Mouse (Mus musculus) liver, adult 2 months (tissue): Measurements from ENCODE around the gene Cdkn2c. TPM values are rescaled to one million over a fixed set of nuclear protein-coding genes. Genes with fewer than 3 reads are reported as not detected.
"Not testable (repeated sequence)": the region's sequence is repeated elsewhere in the genome, so short reads cannot be mapped to it uniquely, and the experiment has no call there.

Experiments used
- DNase-seq: peaks from one replicate; pipeline ENCODE4 v3.0.0-alpha.2; 2011; ENCODE audit warnings: low read depth, low spot score; ENCODE audit errors: extremely low read depth
- H3K27ac ChIP-seq: fragments of 200-500 bp; replicated peaks from 2 replicates; pipeline ENCODE4 v1.5.1; 2012; ENCODE audit warnings: low read depth, mild to moderate bottlenecking, control low read depth, inconsistent platforms, low read length; ENCODE audit not compliant: insufficient read depth
- H3K27me3 ChIP-seq: fragments of 200-500 bp; 2 replicates; pipeline ENCODE4 v1.6.1; 2012; ENCODE audit warnings: mild to moderate bottlenecking, moderate library complexity, low read length, inconsistent platforms; ENCODE audit not compliant: control insufficient read depth, insufficient read depth
- H3K36me3 ChIP-seq: fragments of 200-500 bp; 2 replicates; pipeline ENCODE4 v1.6.1; 2012; ENCODE audit warnings: low read length, inconsistent platforms; ENCODE audit not compliant: control insufficient read depth, insufficient read depth
- H3K4me1 ChIP-seq: fragments of 200-500 bp; 2 replicates; pipeline ENCODE4 v1.6.1; 2011; ENCODE audit warnings: low read length; ENCODE audit not compliant: control insufficient read depth, insufficient read depth
- H3K4me3 ChIP-seq: fragments of 200-500 bp; 2 replicates; pipeline ENCODE4 v1.5.1; 2011; ENCODE audit warnings: low read depth, mild to moderate bottlenecking, control low read depth, low read length, moderate library complexity; ENCODE audit not compliant: insufficient read depth
- H3K79me2 ChIP-seq: fragments of 200-500 bp; 2 replicates; pipeline ENCODE4 v1.6.1; 2012; ENCODE audit warnings: inconsistent platforms, mild to moderate bottlenecking, low read length, moderate library complexity; ENCODE audit not compliant: control insufficient read depth, insufficient read depth
- H3K9ac ChIP-seq: fragments of 200-500 bp; 2 replicates; pipeline ENCODE4 v1.6.1; 2012; ENCODE audit warnings: low read depth, mild to moderate bottlenecking, control low read depth, inconsistent platforms, low read length
- CTCF ChIP-seq: fragments of 200-500 bp; IDR thresholded peaks from 2 replicates; pipeline ENCODE4 v1.5.1; 2011; ENCODE audit warnings: low read depth, low read length, control low read depth
- POLR2A ChIP-seq: fragments of 200-500 bp; IDR thresholded peaks from 2 replicates; pipeline ENCODE4 v1.6.1; 2011; ENCODE audit warnings: low read length, control low read depth; ENCODE audit not compliant: insufficient read depth; ENCODE audit errors: extremely low read depth
- WGBS: fragments of 180-500 bp; shearing (Covaris S2); methylation state at CpG from one replicate; pipeline ENCODE4 v1.1.7; 2018; 5-methylcytosine and 5-hydroxymethylcytosine counted together
- polyA plus RNA-seq: library from polyadenylated mRNA; depleted of rRNA; stranded (reverse); fragments of >200 nt; gene quantifications from 2 replicates; pipeline ENCODE4 v1.2.3, GENCODE M21; 2012; rRNA removed
- total RNA-seq: library from RNA; depleted of rRNA; stranded (reverse); fragments of >200 nt; gene quantifications from 2 replicates; pipeline ENCODE4 v1.2.3, GENCODE M21; 2014; rRNA removed

Cdkn2c gene
- total RNA-seq (10.0 and 12.5 TPM in 2 replicates), polyA plus RNA-seq (2.7 and 2.8 TPM in 2 replicates)

DNA sequence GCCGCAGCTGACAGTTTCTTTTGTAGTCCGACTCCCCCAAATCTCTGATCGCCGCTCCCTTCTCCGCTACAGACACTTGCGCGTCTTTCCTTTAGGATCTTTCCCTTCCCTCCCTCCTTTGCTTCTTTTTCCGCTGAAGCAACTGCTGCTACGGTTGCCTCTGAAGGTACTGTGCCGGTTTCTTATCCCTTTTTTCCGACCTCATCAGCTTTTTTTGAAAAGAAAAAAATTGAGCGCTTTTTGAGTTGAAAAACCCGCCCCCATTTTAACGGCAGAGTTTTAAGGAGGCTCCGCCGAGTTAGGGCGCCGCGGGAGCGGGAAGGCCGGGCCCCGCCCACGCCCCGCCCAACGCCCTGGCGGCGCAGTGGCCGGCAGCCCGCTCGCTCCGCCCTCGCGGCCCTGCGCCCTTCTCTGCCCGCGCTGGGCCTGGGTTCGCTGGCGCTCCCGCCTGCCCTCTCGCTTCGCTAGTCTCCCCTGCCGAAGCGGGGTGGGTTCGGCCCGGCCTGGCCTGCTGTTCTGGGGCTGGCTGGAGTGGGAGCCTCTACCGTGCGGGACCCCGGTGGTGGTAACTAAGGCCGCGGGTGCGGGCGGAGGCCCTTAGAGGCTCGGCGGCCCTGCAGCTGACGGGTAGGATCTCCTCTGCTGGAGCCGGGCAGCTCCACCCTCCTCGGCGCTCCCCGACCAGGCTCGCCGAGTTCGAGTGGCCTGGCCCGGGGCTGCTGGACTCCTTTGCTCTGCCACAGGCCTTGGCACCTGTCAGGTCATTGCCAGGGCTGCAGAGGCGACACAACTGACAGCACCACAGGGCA is at the start of gene Cdkn2c:
Cdkn2c (minus strand) TSS at position 729 of the 809 bp plus-strand sequence.
- peak within 1 kb of the TSS; percentile 98 for H3K9ac ChIP-seq
- DNase-seq, result peak; percentile 73
- H3K27me3 ChIP-seq, result no peaks in the 10 kb centered on the region
- H3K4me3 ChIP-seq, result peak within 1 kb of the TSS; percentile 96
- no peaks in the 10 kb centered on the region for H3K36me3 ChIP-seq
- H3K79me2 ChIP-seq, result no peaks in the 10 kb centered on the region
- WGBS, result under 1% methylated on average over 64 of the region's 64 CpGs
- TF ChIP-seq CTCF, result no peak
- TF ChIP-seq POLR2A, result peak; percentile 88
- no peaks in the 10 kb centered on the region; the same call in 1 of the 2 replicates for H3K4me1 ChIP-seq
- H3K27ac ChIP-seq, result peak within 1 kb of the TSS; percentile 100

DNA sequence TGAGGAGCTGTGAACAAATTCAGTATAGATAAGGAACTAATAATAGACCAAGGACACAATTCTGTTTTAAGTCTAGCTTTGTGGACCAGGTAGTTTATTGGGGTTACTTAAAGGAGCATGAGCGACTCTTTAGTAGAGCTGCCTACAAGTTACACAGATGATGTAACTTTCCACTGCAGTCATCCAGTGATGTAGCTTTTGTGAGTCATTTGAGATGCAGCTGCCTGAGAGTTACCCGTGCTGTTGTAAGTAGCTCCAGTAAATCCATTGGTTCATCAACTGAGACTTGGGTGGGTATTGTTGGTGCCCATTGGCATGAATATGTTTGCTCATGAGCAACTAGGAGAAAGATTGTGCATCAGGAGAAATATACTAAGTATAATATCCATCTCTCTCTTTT is 38.4 kb upstream of the Cdkn2c start:
- H3K27ac ChIP-seq, result no peak overlapping the region
- 71% methylated on average over 2 of the region's 2 CpGs for WGBS
- H3K4me1 ChIP-seq, result peaks cover 7% of the 10 kb centered on the region
- H3K9ac ChIP-seq, result no peak overlapping the region
- no peaks in the 10 kb centered on the region for H3K27me3 ChIP-seq
- DNase-seq, result no peak
- H3K36me3 ChIP-seq, result no peaks in the 10 kb centered on the region
- peaks cover 21% of the 10 kb centered on the region; the same call in 1 of the 2 replicates for H3K79me2 ChIP-seq
- TF ChIP-seq POLR2A (no peak), CTCF (no peak)
- no peak overlapping the region for H3K4me3 ChIP-seq

DNA sequence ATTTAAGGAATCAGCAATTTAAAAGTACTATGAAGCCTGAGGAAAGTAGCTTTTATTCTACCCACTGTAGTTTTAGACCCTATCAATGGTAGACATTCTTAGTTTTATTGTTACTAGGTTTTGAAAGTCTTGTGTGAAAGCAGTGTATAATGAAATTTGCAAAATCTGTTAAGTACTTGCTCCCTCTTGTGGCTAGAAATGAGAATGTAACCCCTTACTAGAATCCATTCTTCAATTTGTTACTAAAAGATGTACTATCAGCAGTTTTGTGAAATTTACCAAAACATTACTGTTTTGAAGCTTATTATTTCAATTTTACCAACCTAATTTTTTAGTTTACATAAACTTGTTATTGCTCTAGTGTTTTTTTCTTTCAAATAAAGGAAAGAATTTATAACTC is 36.6 kb upstream of the Cdkn2c start:
- H3K9ac ChIP-seq, result no peak overlapping the region
- DNase-seq, result peak; percentile 57

DNA sequence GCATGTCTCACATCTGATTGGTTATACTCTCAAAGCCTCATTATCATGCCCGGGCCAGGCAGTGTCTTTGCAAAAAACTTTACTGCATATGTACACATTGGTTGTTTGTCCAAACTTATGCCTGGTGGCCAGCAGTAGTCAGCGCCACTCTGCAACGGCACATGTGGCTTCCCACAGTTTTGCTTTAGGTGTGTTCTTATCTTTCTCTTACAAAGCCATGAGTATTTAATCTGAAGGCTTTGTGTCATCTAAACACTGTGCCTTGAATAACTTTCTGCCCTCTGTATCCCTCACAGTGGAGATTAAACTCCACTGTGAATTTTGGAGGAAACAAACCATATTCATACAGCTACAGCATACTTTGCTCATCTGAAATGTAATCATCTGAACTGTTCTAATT is 33.7 kb upstream of the Cdkn2c start:
- H3K27ac ChIP-seq, H3K36me3 ChIP-seq, H3K4me3 ChIP-seq, DNase-seq, H3K9ac ChIP-seq, H3K4me1 ChIP-seq, H3K27me3 ChIP-seq: not testable (repeated sequence)
- H3K79me2 ChIP-seq, result peaks cover 12% of the 10 kb centered on the region; the same call in 1 of the 2 replicates
- 68% methylated on average over 3 of the region's 3 CpGs for WGBS

More for the DNA sequence above, 36.6 kb upstream of the Cdkn2c start:
- H3K79me2 ChIP-seq, result peaks cover 21% of the 10 kb centered on the region; the same call in 1 of the 2 replicates
- peak; percentile 52 for TF ChIP-seq CTCF
- TF ChIP-seq POLR2A, result no peak
- no peaks in the 10 kb centered on the region for H3K27me3 ChIP-seq
- no peaks in the 10 kb centered on the region for H3K36me3 ChIP-seq
- peaks cover 7% of the 10 kb centered on the region for H3K4me1 ChIP-seq
- H3K4me3 ChIP-seq, result no peak overlapping the region
- H3K27ac ChIP-seq, result no peak overlapping the region

DNA sequence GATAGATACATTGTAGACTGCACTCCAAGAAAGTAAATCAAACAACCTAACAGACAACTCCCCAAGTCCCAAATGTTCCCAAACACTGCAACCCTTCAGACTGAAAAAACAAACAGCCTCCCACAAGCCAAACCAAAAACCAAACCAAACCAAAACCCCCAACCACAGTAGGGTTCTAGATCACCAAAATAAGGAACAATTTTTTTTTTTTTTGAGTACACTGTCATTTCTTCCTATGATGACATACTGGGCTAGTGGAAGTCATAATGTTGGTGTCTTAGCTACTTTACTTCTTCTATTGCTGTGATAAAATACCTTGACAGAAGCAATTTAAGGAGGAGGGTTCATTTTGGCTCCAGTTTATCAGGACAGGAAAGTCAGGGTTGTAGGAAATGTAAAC is 25.7 kb upstream of the Cdkn2c start:
- Histone ChIP-seq H3K27me3 (no peaks in the 10 kb centered on the region), H3K79me2 (peaks cover 10% of the 10 kb centered on the region; the same call in 1 of the 2 replicates), H3K4me3 (no peak overlapping the region), H3K9ac (no peak overlapping the region), H3K4me1 (no peaks in the 10 kb centered on the region; the same call in 1 of the 2 replicates), H3K27ac (no peak overlapping the region), H3K36me3 (no peaks in the 10 kb centered on the region)
- TF ChIP-seq CTCF (no peak), POLR2A (no peak)
- no peak for DNase-seq

DNA sequence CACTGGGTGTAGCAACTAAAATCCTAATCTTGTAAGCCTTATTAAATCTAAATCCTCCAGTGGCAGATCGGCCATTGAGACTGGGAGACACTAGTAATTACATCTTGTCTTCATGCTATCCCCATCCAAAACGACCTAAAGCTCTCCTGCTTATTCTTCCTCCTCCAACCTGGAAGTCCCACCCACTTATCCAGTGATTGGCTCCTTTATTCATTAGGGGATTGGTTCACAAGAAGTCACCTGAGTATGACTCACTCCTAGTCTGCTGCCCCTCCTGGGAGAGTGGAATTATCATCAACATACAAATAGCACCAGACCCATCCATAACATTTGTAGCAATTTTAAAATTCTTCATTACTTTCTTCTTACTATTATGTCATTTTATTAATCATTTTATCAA is 16.6 kb upstream of the Cdkn2c start:
- Histone ChIP-seq H3K27ac (no peak overlapping the region), H3K79me2 (peaks cover 17% of the 10 kb centered on the region; the same call in 1 of the 2 replicates), H3K9ac (no peak overlapping the region), H3K4me1 (no peaks in the 10 kb centered on the region), H3K27me3 (no peaks in the 10 kb centered on the region), H3K4me3 (no peak overlapping the region), H3K36me3 (no peaks in the 10 kb centered on the region)
- no peak for DNase-seq
- WGBS, result 70% methylated on average over 2 of the region's 2 CpGs
- no peak for TF ChIP-seq CTCF
- no peak for TF ChIP-seq POLR2A
